Mouse (Mus musculus) thymus, postnatal 14 days (tissue): ENCODE results near the gene Mgat4d.
"Not testable (repeated sequence)": the region's sequence is repeated elsewhere in the genome, so short reads cannot be mapped to it uniquely, and the experiment has no call there.

Experiments
- DNase-seq: peaks from one replicate; pipeline ENCODE4 v3.0.0; 2021

Gene Mgat4d

GRCm38 (mm10) chr8:83348263-83348662, at the start of gene Mgat4d:
Gene Mgat4d (plus strand): TSS chr8:83348471.
- DNase-seq = no peak

GRCm38 (mm10) chr8:83300135-83300534, 48.1 kb upstream of the Mgat4d start:
- peak; percentile 20 for DNase-seq

- no peak for DNase-seq
Observed at GRCm38 (mm10) chr8:83304946-83305345, 43.3 kb upstream of the Mgat4d start.

DNA sequence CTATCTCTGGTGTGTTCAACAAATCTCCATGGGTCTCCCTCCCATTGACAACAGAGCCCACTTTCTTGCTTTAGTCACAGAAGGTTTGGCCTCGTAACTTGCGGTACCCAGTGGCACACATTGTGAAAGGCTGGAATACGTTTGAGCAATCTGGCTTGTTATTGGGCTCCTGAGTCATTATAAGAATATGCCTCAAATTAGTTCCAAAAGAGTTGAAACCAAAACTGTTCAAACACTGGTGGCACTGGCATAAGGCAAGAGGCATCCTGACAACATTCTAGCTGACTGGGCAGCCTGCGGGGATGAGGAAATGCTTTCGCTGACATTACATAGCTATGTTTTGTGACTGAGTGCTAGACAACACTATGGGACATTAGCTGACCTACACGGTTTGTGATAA, 38.4 kb upstream of the Mgat4d start:
- DNase-seq = no peak

- not testable (repeated sequence) for DNase-seq
Observed at GRCm38 (mm10) chr8:83315084-83315483, 33.2 kb upstream of the Mgat4d start.

GRCm38 (mm10) chr8:83315691-83316090, 32.6 kb upstream of the Mgat4d start:
- no peak for DNase-seq

GRCm38 (mm10) chr8:83320543-83320942, 27.7 kb upstream of the Mgat4d start:
- no peak for DNase-seq

DNA sequence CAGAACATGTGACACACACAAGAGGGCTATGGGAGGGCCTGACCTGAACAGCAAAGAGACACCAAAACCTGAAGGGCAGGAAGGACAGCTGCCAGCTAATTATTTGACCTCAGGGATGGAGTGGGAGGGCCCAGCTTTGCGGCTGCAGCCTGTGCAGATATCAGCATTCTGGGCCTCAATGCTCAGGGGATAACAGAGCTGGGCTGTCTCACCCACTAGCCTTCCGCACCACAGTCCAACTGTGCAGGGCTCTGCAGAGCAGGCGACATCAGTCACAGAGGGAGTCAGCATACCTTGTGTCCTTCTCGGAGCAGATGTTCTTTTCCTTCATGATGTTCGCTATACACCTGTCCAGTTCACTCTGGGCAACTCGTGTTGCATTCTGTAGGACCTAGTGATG, 25.9 kb upstream of the Mgat4d start:
- no peak for DNase-seq

DNA sequence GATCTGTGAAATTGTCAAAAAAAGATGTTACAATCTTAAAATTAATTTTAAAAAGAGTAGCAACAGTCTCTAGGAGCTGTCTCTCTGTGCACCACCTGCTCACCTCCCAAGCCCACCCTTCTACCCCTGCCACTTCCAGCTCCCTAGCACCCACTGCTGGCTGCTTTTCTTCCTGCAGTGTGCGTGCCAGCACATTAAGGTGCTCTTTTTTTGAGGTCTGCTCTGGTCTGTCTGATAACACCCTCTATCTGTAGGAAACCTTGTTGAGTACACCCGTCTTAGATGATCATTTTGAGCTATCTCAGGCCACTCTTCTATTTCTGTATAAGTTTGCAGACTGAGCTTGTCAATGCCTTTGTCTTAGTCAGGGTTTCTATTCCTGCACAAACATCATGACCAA, 25.2 kb upstream of the Mgat4d start:
- peak; percentile 34 for DNase-seq

- DNase-seq = no peak
Observed at GRCm38 (mm10) chr8:83327889-83328288, 20.4 kb upstream of the Mgat4d start.

DNA sequence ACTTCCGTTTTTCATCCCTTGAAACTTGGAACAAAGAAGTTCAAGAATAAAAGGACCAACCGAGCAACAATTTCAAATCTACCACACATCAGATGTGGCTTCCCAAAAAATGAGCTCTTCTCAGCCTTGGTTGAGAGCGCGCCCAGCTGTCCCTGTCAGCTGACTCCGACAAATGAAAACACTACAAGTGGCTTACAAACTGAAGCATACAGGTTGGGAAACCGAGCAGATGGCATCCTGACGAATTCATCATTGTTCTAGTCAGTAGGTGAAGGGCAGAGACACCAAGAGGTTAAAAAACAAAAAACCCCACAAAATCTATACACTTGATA, 16.7 kb upstream of the Mgat4d start:
- peak; percentile 16 for DNase-seq

GRCm38 (mm10) chr8:83331899-83332697, 16.2 kb upstream of the Mgat4d start, which contains the start of gene Elmod2:
Gene Elmod2 (minus strand): TSS chr8:83332486.
- peak; percentile 98 for DNase-seq

GRCm38 (mm10) chr8:83332864-83333263, 15.4 kb upstream of the Mgat4d start:
- DNase-seq = no peak

DNA sequence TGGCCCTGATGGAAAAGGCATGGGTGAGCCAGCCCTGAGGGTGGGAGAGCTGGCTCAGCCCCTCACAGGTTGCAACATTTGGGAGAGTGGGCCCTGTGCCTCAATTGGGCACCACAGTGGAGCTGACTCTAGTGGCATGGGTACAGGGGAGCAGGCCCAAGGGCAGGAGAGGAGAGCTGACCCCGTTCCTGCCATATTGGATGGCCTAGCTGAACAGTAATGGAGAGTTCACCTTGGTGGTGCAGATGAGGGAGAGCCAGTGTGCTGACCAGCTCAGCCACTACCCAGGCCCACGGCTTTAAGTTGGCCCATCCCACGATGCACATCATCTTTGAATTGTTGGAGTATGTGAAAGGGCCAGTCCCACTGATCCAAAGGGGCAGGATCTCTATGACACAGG, 6.2 kb upstream of the Mgat4d start:
- no peak for DNase-seq

DNA sequence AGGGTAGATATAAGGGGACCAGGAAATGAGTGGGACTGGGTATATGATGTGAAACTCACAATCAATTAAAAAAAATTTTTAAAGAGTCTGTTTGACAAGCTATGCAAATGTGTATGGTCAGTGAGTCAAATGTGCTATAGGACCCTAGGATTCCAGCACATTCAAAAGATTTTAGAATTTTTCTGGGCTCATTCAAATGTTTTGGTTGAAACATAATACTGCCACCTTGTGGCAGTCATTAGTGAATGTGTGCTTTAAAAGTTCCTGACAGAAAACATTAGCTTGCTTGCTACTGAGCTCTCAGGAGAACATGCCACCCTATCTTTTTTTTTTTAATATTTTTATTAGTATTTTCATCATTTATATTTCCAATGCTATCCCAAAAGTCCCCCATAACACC, 5.6 kb upstream of the Mgat4d start:
- no peak for DNase-seq

DNA sequence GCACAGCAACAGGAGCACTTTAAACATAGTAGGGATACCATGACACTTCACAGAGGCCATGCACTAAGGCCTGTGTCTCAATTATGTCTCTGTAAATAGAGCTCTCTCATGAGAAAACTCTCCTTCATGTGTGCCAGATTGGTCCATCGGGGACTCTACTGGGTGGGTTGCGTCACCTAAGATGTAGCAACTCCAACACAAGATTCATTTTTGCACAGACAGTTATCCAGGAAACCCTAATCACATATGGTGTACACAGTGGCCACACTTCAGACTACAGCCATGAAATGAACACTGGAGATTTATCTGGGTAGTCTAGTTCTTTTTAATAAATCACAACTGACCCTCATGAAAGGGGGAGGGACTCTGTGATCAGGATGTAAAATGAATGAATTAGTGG, 3.0 kb downstream of the Mgat4d start:
- no peak for DNase-seq

GRCm38 (mm10) chr8:83363156-83363769, 15.0 kb downstream of the Mgat4d start:
- no peak for DNase-seq

- no peak for DNase-seq
Observed at GRCm38 (mm10) chr8:83377231-83377630, 29.0 kb downstream of the Mgat4d start.

DNA sequence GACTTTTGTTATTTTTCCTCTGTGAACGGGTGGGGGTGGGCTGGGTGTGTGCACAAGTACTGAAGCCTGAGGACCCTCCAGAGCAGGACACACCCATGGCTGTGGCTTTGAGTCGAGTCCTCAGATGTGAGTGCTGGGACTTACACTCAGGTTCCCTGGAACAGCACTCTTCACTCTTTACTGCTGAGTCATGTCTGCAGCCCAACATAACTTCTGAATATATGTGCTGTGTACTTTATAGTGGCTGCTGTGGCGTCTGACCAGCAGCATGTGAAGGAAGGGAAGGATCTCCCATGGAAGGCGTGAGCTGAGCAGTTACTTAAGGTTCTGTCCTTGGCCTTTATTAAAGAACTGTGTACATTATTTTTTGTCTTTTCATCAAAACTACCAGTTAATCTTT, 31.9 kb downstream of the Mgat4d start:
- no peak for DNase-seq

GRCm38 (mm10) chr8:83381016-83381415, 32.7 kb downstream of the Mgat4d start:
- DNase-seq = no peak

DNA sequence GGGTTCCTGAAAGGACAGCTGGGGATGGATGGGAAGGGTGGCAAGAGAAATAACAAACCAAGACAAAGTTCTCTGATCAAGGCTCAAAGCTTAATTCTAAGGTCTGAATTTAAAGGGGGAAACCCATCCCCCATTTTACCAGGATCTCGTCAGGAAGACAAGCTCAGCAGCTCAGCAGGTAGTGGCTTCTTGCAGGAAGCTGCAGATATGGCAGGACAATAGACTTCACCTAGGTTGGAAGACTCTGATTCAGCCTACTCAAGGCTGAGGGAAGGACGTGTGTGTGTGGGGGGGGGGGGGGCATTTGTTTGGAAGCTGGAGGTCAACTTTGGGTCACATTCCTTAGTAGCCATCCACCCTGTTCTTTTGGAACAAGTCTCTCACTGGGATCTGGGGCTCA, 34.6 kb downstream of the Mgat4d start:
- DNase-seq = no peak

- DNase-seq = peak; percentile 61
Observed at GRCm38 (mm10) chr8:83389316-83390005, 41.2 kb downstream of the Mgat4d start, which contains the start of gene Clgn. Gene Clgn (plus strand): TSS chr8:83389867.

- DNase-seq = no peak
Observed at GRCm38 (mm10) chr8:83390006-83390701, 41.9 kb downstream of the Mgat4d start.
